Mouse (Mus musculus): ENCODE data around the gene Olfr1535. TPM values are rescaled to one million over a fixed set of nuclear protein-coding genes. Genes with fewer than 3 reads are reported as not detected.
A peak's percentile ranks its signal among the peaks of the same experiment; 100 is the strongest.

Gene Olfr1535
- polyA plus RNA-seq, 2 experiments, result not detected

DNA sequence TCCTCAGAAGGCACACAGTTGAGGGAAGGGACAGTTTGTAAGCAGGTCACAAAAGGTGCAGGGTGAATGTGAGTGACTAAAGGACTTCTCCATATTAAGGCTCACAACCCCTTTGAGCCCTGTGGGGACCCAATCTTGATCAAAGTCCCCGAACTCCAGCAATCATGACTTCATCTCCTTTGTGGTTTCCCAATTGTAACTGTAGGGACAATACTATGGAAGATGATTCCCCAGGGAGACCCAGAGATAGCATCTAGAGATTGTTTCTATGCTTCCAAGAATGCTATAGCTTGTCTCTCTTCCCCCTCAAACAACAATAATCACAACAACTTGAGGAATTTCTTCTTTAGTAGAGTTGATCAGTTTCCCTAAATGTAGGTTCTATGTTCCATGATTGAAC, 17.0 kb downstream of the Olfr1535 start, which contains the start of gene Olfr1366:
TSS of gene Olfr1366 (minus strand) at position 101 of the 400 bp plus-strand sequence.
- no peaks in the 10 kb centered on the region for H3K9me3 ChIP-seq (ENCODE audit: control insufficient read depth, low read length)
- no peak within 1 kb of the TSS for H3K27ac ChIP-seq
- TF ChIP-seq CTCF (IDR thresholded peaks at IDR 0.05; ENCODE audit: low read depth), result no peak
- TF ChIP-seq EP300 (IDR thresholded peaks at IDR 0.05; ENCODE audit: low read depth), result no peak
- H3K4me3 ChIP-seq (ENCODE audit: insufficient read depth in 1 of 2, low read depth in 2 of 2, low read length in 2 of 2), result no peak within 1 kb of the TSS
- no peak for DNase-seq (ENCODE audit: low read depth in 3 of 3, low spot score in 3 of 3)
- no peaks in the 10 kb centered on the region for H3K27me3 ChIP-seq (ENCODE audit: control insufficient read depth, insufficient read depth, low read length)
- 24% methylated on average over 1 of the region's 1 CpGs for WGBS (ENCODE audit: insufficient replicate concordance)
- H3K4me2 ChIP-seq (ENCODE audit: low read depth), result no peak within 1 kb of the TSS
- no peaks in the 10 kb centered on the region for H3K4me1 ChIP-seq (replicated peaks; ENCODE audit: control insufficient read depth in 2 of 2, insufficient read depth in 2 of 2, low read length in 1 of 2)
- no peak within 1 kb of the TSS for H3K9ac ChIP-seq (replicated peaks)
- ATAC-seq (ENCODE audit: insufficient read depth), result no peak
- no peaks in the 10 kb centered on the region for H3K36me3 ChIP-seq (replicated peaks; ENCODE audit: control insufficient read depth, insufficient read depth, low read depth)

- Histone ChIP-seq H3K27ac (0 out of 2 replicates have a peak within 1 kb of the TSS, but pooled peaks have one; percentile 34), H3K4me3 (ENCODE audit: insufficient read depth in 1 of 2, low read depth in 2 of 2, low read length in 2 of 2) (peak within 1 kb of the TSS; percentile 65 to 83), H3K9me3 (ENCODE audit: control insufficient read depth, low read length) (no peaks in the 10 kb centered on the region), H3K36me3 (replicated peaks; ENCODE audit: control insufficient read depth, insufficient read depth, low read depth) (no peaks in the 10 kb centered on the region; the same call in 1 of the 2 replicates), H3K4me2 (ENCODE audit: low read depth) (peak within 1 kb of the TSS; percentile 71), H3K4me1 (replicated peaks; ENCODE audit: control insufficient read depth in 2 of 2, insufficient read depth in 2 of 2, low read length in 1 of 2) (peaks cover 5 to 7% of the 10 kb centered on the region in 2 experiments; a peak in 3 of 4 replicates), H3K27me3 (ENCODE audit: control insufficient read depth, insufficient read depth, low read length) (no peaks in the 10 kb centered on the region), H3K9ac (replicated peaks) (peak within 1 kb of the TSS; percentile 94)
- WGBS (ENCODE audit: insufficient replicate concordance), result 0% methylated on average over 39 of the region's 39 CpGs
- DNase-seq (ENCODE audit: low read depth in 3 of 3, low spot score in 3 of 3), result peak; percentile 73 to 77 (median 74)
- TF ChIP-seq EP300 (IDR thresholded peaks at IDR 0.05; ENCODE audit: low read depth), result no peak
- no peak for TF ChIP-seq CTCF (IDR thresholded peaks at IDR 0.05; ENCODE audit: low read depth)
- ATAC-seq (ENCODE audit: insufficient read depth), result peak; percentile 96
Observed at GRCm38 (mm10) chr13:21530781-21531201, 28.9 kb downstream of the Olfr1535 start, which contains the start of gene Zkscan8. Gene Zkscan8 (minus strand): TSS chr13:21531120.

GRCm38 (mm10) chr13:21530136-21530535, 29.6 kb downstream of the Olfr1535 start:
- no peak for DNase-seq (ENCODE audit: low read depth in 3 of 3, low spot score in 3 of 3)

GRCm38 (mm10) chr13:21506221-21506649, 53.5 kb downstream of the Olfr1535 start:
- Histone ChIP-seq H3K9ac (replicated peaks) (peak overlapping the region; percentile 69), H3K4me3 (ENCODE audit: insufficient read depth in 1 of 2, low read depth in 2 of 2, low read length in 2 of 2) (peak overlapping the region; percentile 73 to 85), H3K36me3 (replicated peaks; ENCODE audit: control insufficient read depth, insufficient read depth, low read depth) (no peaks in the 10 kb centered on the region), H3K27ac (no peak overlapping the region), H3K9me3 (ENCODE audit: control insufficient read depth, low read length) (no peaks in the 10 kb centered on the region), H3K27me3 (ENCODE audit: control insufficient read depth, insufficient read depth, low read length) (no peaks in the 10 kb centered on the region), H3K4me1 (replicated peaks; ENCODE audit: control insufficient read depth in 2 of 2, insufficient read depth in 2 of 2, low read length in 1 of 2) (peaks cover 0 to 5% of the 10 kb centered on the region in 2 experiments; a peak in 3 of 4 replicates), H3K4me2 (ENCODE audit: low read depth) (peak overlapping the region; percentile 64)
- TF ChIP-seq EP300 (IDR thresholded peaks at IDR 0.05; ENCODE audit: low read depth) (0 out of 2 replicates have a peak, but pooled peaks have one; percentile 6), CTCF (IDR thresholded peaks at IDR 0.05; ENCODE audit: low read depth) (no peak)
- DNase-seq (ENCODE audit: low read depth in 3 of 3, low spot score in 3 of 3), result peak; percentile 72 to 81 (median 74)
- ATAC-seq (ENCODE audit: insufficient read depth), result peak; percentile 99
- WGBS (ENCODE audit: insufficient replicate concordance), result under 1% methylated on average over 21 of the region's 21 CpGs

More at GRCm38 (mm10) chr13:21530136-21530535, 29.6 kb downstream of the Olfr1535 start:
- ATAC-seq (ENCODE audit: insufficient read depth), result no peak
- Histone ChIP-seq H3K4me3 (ENCODE audit: insufficient read depth in 1 of 2, low read depth in 2 of 2, low read length in 2 of 2) (peak overlapping the region; percentile 18 to 83), H3K27me3 (ENCODE audit: control insufficient read depth, insufficient read depth, low read length) (no peaks in the 10 kb centered on the region), H3K4me1 (replicated peaks; ENCODE audit: control insufficient read depth in 2 of 2, insufficient read depth in 2 of 2, low read length in 1 of 2) (peaks cover 5 to 7% of the 10 kb centered on the region in 2 experiments; a peak in 3 of 4 replicates), H3K36me3 (replicated peaks; ENCODE audit: control insufficient read depth, insufficient read depth, low read depth) (peaks cover under 1% of the 10 kb centered on the region; the same call in 1 of the 2 replicates), H3K27ac (no peak overlapping the region), H3K4me2 (ENCODE audit: low read depth) (peak overlapping the region; percentile 71), H3K9me3 (ENCODE audit: control insufficient read depth, low read length) (no peaks in the 10 kb centered on the region), H3K9ac (replicated peaks) (peak overlapping the region; percentile 25; the same call in 1 of the 2 replicates)
- 27% methylated on average over 7 of the region's 7 CpGs for WGBS (ENCODE audit: insufficient replicate concordance)
- TF ChIP-seq CTCF (IDR thresholded peaks at IDR 0.05; ENCODE audit: low read depth), result no peak
- TF ChIP-seq EP300 (IDR thresholded peaks at IDR 0.05; ENCODE audit: low read depth), result no peak

Other genes with a start within 250 kb of the Olfr1535 start
Only the 30 nearest of the 31 such genes appear.
- gene Olfr1367, start 213.0 kb downstream of the Olfr1535 start, polyA plus RNA-seq (2012; rRNA removed), result not detected in 2 replicates
- not detected in 2 replicates for gene Olfr1367, start 213.0 kb downstream of the Olfr1535 start, polyA plus RNA-seq (2014; fragmentation: Nextera tagmentation; extraction: Ambion mirVana)
- 1.2 and 2.5 TPM in 2 replicates for gene Zscan12, start 197.1 kb downstream of the Olfr1535 start, polyA plus RNA-seq (2012; rRNA removed)
- 2.9 and 4.0 TPM in 2 replicates for gene Zscan12, start 197.1 kb downstream of the Olfr1535 start, polyA plus RNA-seq (2014; fragmentation: Nextera tagmentation; extraction: Ambion mirVana)
- 18.6 and 24.5 TPM in 2 replicates for gene Zkscan3, start 157.1 kb downstream of the Olfr1535 start, polyA plus RNA-seq (2012; rRNA removed)
- gene Zkscan3, start 157.1 kb downstream of the Olfr1535 start, polyA plus RNA-seq (2014; fragmentation: Nextera tagmentation; extraction: Ambion mirVana), result 23.0 and 25.6 TPM in 2 replicates
- gene Pgbd1, start 118.8 kb downstream of the Olfr1535 start, polyA plus RNA-seq (2012; rRNA removed), result 0.94 and 1.3 TPM in 2 replicates
- gene Pgbd1, start 118.8 kb downstream of the Olfr1535 start, polyA plus RNA-seq (2014; fragmentation: Nextera tagmentation; extraction: Ambion mirVana), result 1.2 and 2.0 TPM in 2 replicates
- 7.0 and 9.5 TPM in 2 replicates for gene Zscan26, start 106.2 kb downstream of the Olfr1535 start, polyA plus RNA-seq (2012; rRNA removed)
- 4.2 and 4.6 TPM in 2 replicates for gene Zscan26, start 106.2 kb downstream of the Olfr1535 start, polyA plus RNA-seq (2014; fragmentation: Nextera tagmentation; extraction: Ambion mirVana)
- 0.19 and 0.25 TPM in 2 replicates for gene Nkapl, start 91.4 kb downstream of the Olfr1535 start, polyA plus RNA-seq (2012; rRNA removed)
- 0.40 and 0.65 TPM in 2 replicates for gene Nkapl, start 91.4 kb downstream of the Olfr1535 start, polyA plus RNA-seq (2014; fragmentation: Nextera tagmentation; extraction: Ambion mirVana)
- 0.16 and 0.21 TPM in 2 replicates for gene Zkscan4, start 81.0 kb downstream of the Olfr1535 start, polyA plus RNA-seq (2012; rRNA removed)
- gene Zkscan4, start 81.0 kb downstream of the Olfr1535 start, polyA plus RNA-seq (2014; fragmentation: Nextera tagmentation; extraction: Ambion mirVana), result 0.19 and 0.30 TPM in 2 replicates
- not detected in 2 replicates for gene Gm10065, start 80.5 kb downstream of the Olfr1535 start, polyA plus RNA-seq (2012; rRNA removed)
- not detected in 2 replicates for gene Gm10065, start 80.5 kb downstream of the Olfr1535 start, polyA plus RNA-seq (2014; fragmentation: Nextera tagmentation; extraction: Ambion mirVana)
- 0.15 and 0.66 TPM in 2 replicates for gene AK157302, start 64.7 kb downstream of the Olfr1535 start, polyA plus RNA-seq (2012; rRNA removed)
- 0.94 and 1.1 TPM in 2 replicates for gene AK157302, start 64.7 kb downstream of the Olfr1535 start, polyA plus RNA-seq (2014; fragmentation: Nextera tagmentation; extraction: Ambion mirVana)
- gene Gm11273, start 58.5 kb downstream of the Olfr1535 start, polyA plus RNA-seq (2012; rRNA removed), result 5.7 and 26.8 TPM in 2 replicates
- 5.5 and 6.9 TPM in 2 replicates for gene Gm11273, start 58.5 kb downstream of the Olfr1535 start, polyA plus RNA-seq (2014; fragmentation: Nextera tagmentation; extraction: Ambion mirVana)
- 2.0 and 2.1 TPM in 2 replicates for gene Zkscan8, start 28.8 kb downstream of the Olfr1535 start, polyA plus RNA-seq (2012; rRNA removed)
- gene Zkscan8, start 28.8 kb downstream of the Olfr1535 start, polyA plus RNA-seq (2014; fragmentation: Nextera tagmentation; extraction: Ambion mirVana), result 1.4 and 1.9 TPM in 2 replicates
- not detected in 2 replicates for gene Olfr1366, start 17.1 kb downstream of the Olfr1535 start, polyA plus RNA-seq (2012; rRNA removed)
- not detected in 2 replicates for gene Olfr1366, start 17.1 kb downstream of the Olfr1535 start, polyA plus RNA-seq (2014; fragmentation: Nextera tagmentation; extraction: Ambion mirVana)
- not detected in 2 replicates for gene Olfr1364, start 21.9 kb upstream of the Olfr1535 start, polyA plus RNA-seq (2012; rRNA removed)
- not detected in 2 replicates for gene Olfr1364, start 21.9 kb upstream of the Olfr1535 start, polyA plus RNA-seq (2014; fragmentation: Nextera tagmentation; extraction: Ambion mirVana)
- gene Olfr1362, start 54.1 kb upstream of the Olfr1535 start, polyA plus RNA-seq (2012; rRNA removed), result not detected in 2 replicates
- gene Olfr1362, start 54.1 kb upstream of the Olfr1535 start, polyA plus RNA-seq (2014; fragmentation: Nextera tagmentation; extraction: Ambion mirVana), result not detected in 2 replicates
- gene Olfr11, start 82.6 kb upstream of the Olfr1535 start, polyA plus RNA-seq (2012; rRNA removed), result not detected in 2 replicates
- gene Olfr11, start 82.6 kb upstream of the Olfr1535 start, polyA plus RNA-seq (2014; fragmentation: Nextera tagmentation; extraction: Ambion mirVana), result not detected in 2 replicates
- gene Olfr1361, start 103.5 kb upstream of the Olfr1535 start, polyA plus RNA-seq (2012; rRNA removed), result not detected in 2 replicates
- gene Olfr1361, start 103.5 kb upstream of the Olfr1535 start, polyA plus RNA-seq (2014; fragmentation: Nextera tagmentation; extraction: Ambion mirVana), result not detected in 2 replicates
- not detected in 2 replicates for gene Olfr1360, start 117.5 kb upstream of the Olfr1535 start, polyA plus RNA-seq (2012; rRNA removed)
- not detected in 2 replicates for gene Olfr1360, start 117.5 kb upstream of the Olfr1535 start, polyA plus RNA-seq (2014; fragmentation: Nextera tagmentation; extraction: Ambion mirVana)
- gene Olfr1359, start 138.2 kb upstream of the Olfr1535 start, polyA plus RNA-seq (2012; rRNA removed), result not detected in 2 replicates
- not detected in 2 replicates for gene Olfr1359, start 138.2 kb upstream of the Olfr1535 start, polyA plus RNA-seq (2014; fragmentation: Nextera tagmentation; extraction: Ambion mirVana)
- 16.0 and 24.7 TPM in 2 replicates for gene Hist1h2bl, start 156.2 kb upstream of the Olfr1535 start, polyA plus RNA-seq (2012; rRNA removed)
- 2.2 and 4.8 TPM in 2 replicates for gene Hist1h2bl, start 156.2 kb upstream of the Olfr1535 start, polyA plus RNA-seq (2014; fragmentation: Nextera tagmentation; extraction: Ambion mirVana)
- 6.9 and 22.2 TPM in 2 replicates for gene Hist1h2ai, start 156.5 kb upstream of the Olfr1535 start, polyA plus RNA-seq (2012; rRNA removed)
- 15.0 and 22.5 TPM in 2 replicates for gene Hist1h2ai, start 156.5 kb upstream of the Olfr1535 start, polyA plus RNA-seq (2014; fragmentation: Nextera tagmentation; extraction: Ambion mirVana)
- gene Hist1h3h, start 157.8 kb upstream of the Olfr1535 start, polyA plus RNA-seq (2012; rRNA removed), result 31.3 and 51.5 TPM in 2 replicates
- 4.7 and 7.9 TPM in 2 replicates for gene Hist1h3h, start 157.8 kb upstream of the Olfr1535 start, polyA plus RNA-seq (2014; fragmentation: Nextera tagmentation; extraction: Ambion mirVana)
- gene Hist1h2bm, start 162.2 kb upstream of the Olfr1535 start, polyA plus RNA-seq (2012; rRNA removed), result 18.2 and 36.3 TPM in 2 replicates
- 4.0 and 5.0 TPM in 2 replicates for gene Hist1h2bm, start 162.2 kb upstream of the Olfr1535 start, polyA plus RNA-seq (2014; fragmentation: Nextera tagmentation; extraction: Ambion mirVana)
- 24.0 and 29.5 TPM in 2 replicates for gene Hist1h4j, start 175.2 kb upstream of the Olfr1535 start, polyA plus RNA-seq (2012; rRNA removed)
- gene Hist1h4j, start 175.2 kb upstream of the Olfr1535 start, polyA plus RNA-seq (2014; fragmentation: Nextera tagmentation; extraction: Ambion mirVana), result 0.52 and 1.1 TPM in 2 replicates
- gene Hist1h4k, start 190.6 kb upstream of the Olfr1535 start, polyA plus RNA-seq (2012; rRNA removed), result 16.2 and 32.8 TPM in 2 replicates
- 2.7 and 5.5 TPM in 2 replicates for gene Hist1h4k, start 190.6 kb upstream of the Olfr1535 start, polyA plus RNA-seq (2014; fragmentation: Nextera tagmentation; extraction: Ambion mirVana)
- gene Hist1h2ak, start 193.9 kb upstream of the Olfr1535 start, polyA plus RNA-seq (2012; rRNA removed), result 61.7 and 194 TPM in 2 replicates
- 11.6 and 13.2 TPM in 2 replicates for gene Hist1h2ak, start 193.9 kb upstream of the Olfr1535 start, polyA plus RNA-seq (2014; fragmentation: Nextera tagmentation; extraction: Ambion mirVana)
- 25.2 and 29.5 TPM in 2 replicates for gene Hist1h2bn, start 194.2 kb upstream of the Olfr1535 start, polyA plus RNA-seq (2012; rRNA removed)
- gene Hist1h2bn, start 194.2 kb upstream of the Olfr1535 start, polyA plus RNA-seq (2014; fragmentation: Nextera tagmentation; extraction: Ambion mirVana), result 5.4 and 5.7 TPM in 2 replicates
- gene Hist1h1b, start 220.7 kb upstream of the Olfr1535 start, polyA plus RNA-seq (2012; rRNA removed), result 8.2 and 9.4 TPM in 2 replicates
- 19.7 and 20.6 TPM in 2 replicates for gene Hist1h1b, start 220.7 kb upstream of the Olfr1535 start, polyA plus RNA-seq (2014; fragmentation: Nextera tagmentation; extraction: Ambion mirVana)
- gene Hist1h3i, start 223.5 kb upstream of the Olfr1535 start, polyA plus RNA-seq (2012; rRNA removed), result 37.6 and 93.8 TPM in 2 replicates
- 299 and 331 TPM in 2 replicates for gene Hist1h3i, start 223.5 kb upstream of the Olfr1535 start, polyA plus RNA-seq (2014; fragmentation: Nextera tagmentation; extraction: Ambion mirVana)
- 10.9 and 22.9 TPM in 2 replicates for gene Hist1h2an, start 227.3 kb upstream of the Olfr1535 start, polyA plus RNA-seq (2012; rRNA removed)
- gene Hist1h2an, start 227.3 kb upstream of the Olfr1535 start, polyA plus RNA-seq (2014; fragmentation: Nextera tagmentation; extraction: Ambion mirVana), result 12.7 and 14.7 TPM in 2 replicates
- 2.6 and 4.2 TPM in 2 replicates for gene Hist1h2bp, start 227.6 kb upstream of the Olfr1535 start, polyA plus RNA-seq (2012; rRNA removed)
- gene Hist1h2bp, start 227.6 kb upstream of the Olfr1535 start, polyA plus RNA-seq (2014; fragmentation: Nextera tagmentation; extraction: Ambion mirVana), result 3.0 and 4.1 TPM in 2 replicates